Mouse (Mus musculus) liver, embryonic 12.5 days (tissue): ENCODE measurements around the gene Zkscan4. TPM values are rescaled to one million over a fixed set of nuclear protein-coding genes. Genes with fewer than 3 reads are reported as not detected.
"Not testable (repeated sequence)": the region's sequence is repeated elsewhere in the genome, so short reads cannot be mapped to it uniquely, and the experiment has no call there.

Experiments
- ATAC-seq: fragments of 200-750 bp; cut with Nextera tagmentation; 2 replicates; pipeline ENCODE4 v1.8.0; 2017; ENCODE audit warnings: moderate number of reproducible peaks, mild to moderate bottlenecking, moderate library complexity
- H3K27ac ChIP-seq: fragments of 300-500 bp; sonication (generic); 2 replicates; pipeline ENCODE4 v1.5.1; 2016; ENCODE audit warnings: mild to moderate bottlenecking
- H3K27me3 ChIP-seq: fragments of 300-500 bp; sonication (generic); replicated peaks from 2 replicates; pipeline ENCODE4 v1.6.1; 2016; ENCODE audit warnings: mild to moderate bottlenecking, moderate library complexity
- H3K36me3 ChIP-seq: fragments of 300-500 bp; sonication (generic); 2 replicates; pipeline ENCODE4 v1.6.1; 2016; ENCODE audit warnings: mild to moderate bottlenecking, moderate library complexity
- H3K4me1 ChIP-seq: fragments of 300-500 bp; sonication (generic); 2 replicates; pipeline ENCODE4 v1.6.1; 2016
- H3K4me2 ChIP-seq: fragments of 300-500 bp; sonication (generic); 2 replicates; pipeline ENCODE4 v1.6.1; 2016; ENCODE audit warnings: mild to moderate bottlenecking, moderate library complexity
- H3K4me3 ChIP-seq: fragments of 300-500 bp; sonication (generic); 2 replicates; pipeline ENCODE4 v1.5.1; 2016; ENCODE audit warnings: mild to moderate bottlenecking, moderate library complexity
- H3K9ac ChIP-seq: fragments of 300-500 bp; sonication (generic); 2 replicates; pipeline ENCODE4 v1.6.1; 2016; ENCODE audit warnings: mild to moderate bottlenecking, moderate library complexity
- H3K9me3 ChIP-seq: fragments of 300-500 bp; sonication (generic); replicated peaks from 2 replicates; pipeline ENCODE4 v1.6.1; 2016; ENCODE audit warnings: mild to moderate bottlenecking, moderate library complexity
- WGBS: fragments of 180-500 bp; shearing (Covaris S2); methylation state at CpG from one replicate; pipeline ENCODE4 v1.1.7; 2016; ENCODE audit not compliant: insufficient replicate concordance; 5-methylcytosine and 5-hydroxymethylcytosine counted together
- polyA plus RNA-seq: library from polyadenylated mRNA; unstranded; fragments of >200 nt; fragmentation: Nextera tagmentation; extraction: Ambion mirVana; gene quantifications from 2 replicates; pipeline ENCODE4 v1.2.1, GENCODE M21; 2016

Zkscan4 gene
- polyA plus RNA-seq, 1 experiment from 2014 or later: 0.62 TPM

DNA sequence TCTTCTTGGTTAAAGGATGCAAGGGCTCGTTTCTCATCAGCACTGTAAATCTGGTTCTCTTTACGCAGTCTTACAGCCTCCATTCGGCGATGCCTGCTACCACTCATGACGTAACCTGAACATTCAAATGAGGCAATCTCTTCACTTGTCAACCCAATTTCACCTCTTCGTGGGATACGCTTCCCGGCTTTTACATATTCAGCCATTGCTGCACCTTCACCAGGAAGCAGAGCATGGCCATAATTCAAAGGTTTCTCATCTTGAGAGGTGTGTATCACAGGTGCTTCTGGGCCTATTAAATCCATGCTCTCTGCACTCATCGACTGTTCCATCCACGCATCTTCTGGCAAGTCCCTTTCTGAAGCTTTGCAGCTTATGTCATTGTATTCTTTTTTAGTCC, 11.4 kb upstream of the Zkscan4 start:
- H3K4me1 ChIP-seq: peaks cover 21% of the 10 kb centered on the region
- H3K27ac ChIP-seq: no peak overlapping the region
- ATAC-seq: no peak
- no peak overlapping the region for H3K9ac ChIP-seq
- 75% methylated on average over 10 of the region's 10 CpGs for whole genome bisulfite sequencing
- peaks cover 30% of the 10 kb centered on the region for H3K27me3 ChIP-seq
- no peak overlapping the region for H3K4me3 ChIP-seq
- H3K36me3 ChIP-seq: no peaks in the 10 kb centered on the region
- no peaks in the 10 kb centered on the region for H3K9me3 ChIP-seq
- peak overlapping the region; percentile 96 for H3K4me2 ChIP-seq

DNA sequence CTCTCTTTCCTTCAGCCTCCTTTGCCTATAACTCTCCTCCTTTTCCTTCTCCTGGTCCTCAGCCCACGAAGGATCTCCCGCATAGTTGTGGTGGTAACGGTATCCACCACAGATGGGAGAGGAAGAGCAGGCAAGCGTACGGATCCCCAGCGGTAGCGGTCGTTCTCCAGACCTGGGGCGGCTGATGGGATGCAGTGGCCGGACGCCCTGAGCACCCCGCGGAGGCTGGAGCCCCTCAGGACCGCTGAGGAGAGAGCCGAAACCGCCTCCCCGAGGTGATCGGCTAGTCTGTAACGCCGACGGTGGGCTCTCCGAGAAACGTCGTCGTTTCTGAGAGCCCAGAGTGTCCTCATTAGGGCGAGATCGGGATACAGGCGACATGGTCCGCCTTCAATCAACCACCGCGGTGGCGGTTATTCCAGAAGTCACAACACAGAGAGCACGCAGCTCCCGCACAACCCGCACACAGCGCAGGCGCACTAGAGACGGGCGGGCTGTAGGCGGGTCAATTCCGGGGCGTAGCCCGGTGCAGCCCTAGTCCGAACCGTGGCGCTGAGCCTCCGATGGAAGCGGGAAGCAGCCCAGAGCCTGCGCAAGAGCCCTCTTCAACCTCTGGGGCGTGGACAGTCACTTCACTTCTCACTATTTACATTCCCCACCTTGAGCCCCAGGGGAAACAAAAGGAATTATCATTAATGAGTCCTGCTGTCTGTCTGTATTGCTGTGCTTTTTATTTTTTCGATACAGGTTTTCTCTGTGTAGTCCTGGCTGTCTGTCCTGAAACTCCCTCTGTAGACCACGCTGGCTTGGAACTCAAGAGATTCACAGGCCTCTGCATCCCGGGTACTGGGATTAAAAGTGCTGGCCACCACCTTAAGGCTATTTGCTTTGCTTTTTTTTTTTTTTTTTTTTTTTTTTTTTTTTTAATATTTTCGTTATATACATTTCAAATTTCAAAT, 10.4 kb upstream of the Zkscan4 start, which contains the start of gene Nkapl:
TSS of gene Nkapl (minus strand) at position 449 of the 959 bp plus-strand sequence.
- H3K27me3 ChIP-seq: peaks cover 36% of the 10 kb centered on the region
- peak; percentile 100 for ATAC-seq
- no peaks in the 10 kb centered on the region for H3K36me3 ChIP-seq
- H3K9ac ChIP-seq: peak within 1 kb of the TSS; percentile 78
- peaks cover 25% of the 10 kb centered on the region for H3K4me1 ChIP-seq
- peak within 1 kb of the TSS; percentile 52; the same call in 1 of the 2 replicates for H3K27ac ChIP-seq
- peak within 1 kb of the TSS; percentile 67 for H3K4me3 ChIP-seq
- H3K9me3 ChIP-seq: no peaks in the 10 kb centered on the region
- under 1% methylated on average over 54 of the region's 54 CpGs for WGBS
- peak within 1 kb of the TSS; percentile 96 for H3K4me2 ChIP-seq

DNA sequence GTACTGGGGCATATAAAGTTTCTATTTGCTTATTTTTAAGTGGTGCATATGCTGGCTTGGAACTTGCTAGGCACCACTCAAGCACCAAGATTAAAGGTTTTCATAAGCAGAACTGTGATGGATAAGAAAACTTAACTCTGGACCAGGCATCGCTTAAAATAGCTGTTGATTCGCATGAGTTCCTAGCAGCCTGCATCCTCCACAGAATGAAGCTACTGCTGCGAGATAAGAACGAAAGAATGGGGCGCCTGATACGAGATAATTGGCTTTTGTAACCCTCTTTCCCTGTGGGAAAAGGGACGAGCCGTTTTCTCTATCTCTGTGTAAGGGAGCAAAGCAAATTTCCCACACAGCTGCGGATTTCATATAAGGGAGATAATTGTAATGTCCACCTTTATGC, 9.6 kb upstream of the Zkscan4 start:
- no peaks in the 10 kb centered on the region for H3K36me3 ChIP-seq
- peak overlapping the region; percentile 67 for H3K4me3 ChIP-seq
- no peak overlapping the region for H3K27ac ChIP-seq
- H3K4me2 ChIP-seq: peak overlapping the region; percentile 96
- peaks cover 25% of the 10 kb centered on the region for H3K4me1 ChIP-seq
- ATAC-seq: no peak
- peaks cover 36% of the 10 kb centered on the region for H3K27me3 ChIP-seq
- 6% methylated on average over 9 of the region's 9 CpGs for WGBS
- H3K9me3 ChIP-seq: no peaks in the 10 kb centered on the region
- peak overlapping the region; percentile 78; the same call in 1 of the 2 replicates for H3K9ac ChIP-seq

DNA sequence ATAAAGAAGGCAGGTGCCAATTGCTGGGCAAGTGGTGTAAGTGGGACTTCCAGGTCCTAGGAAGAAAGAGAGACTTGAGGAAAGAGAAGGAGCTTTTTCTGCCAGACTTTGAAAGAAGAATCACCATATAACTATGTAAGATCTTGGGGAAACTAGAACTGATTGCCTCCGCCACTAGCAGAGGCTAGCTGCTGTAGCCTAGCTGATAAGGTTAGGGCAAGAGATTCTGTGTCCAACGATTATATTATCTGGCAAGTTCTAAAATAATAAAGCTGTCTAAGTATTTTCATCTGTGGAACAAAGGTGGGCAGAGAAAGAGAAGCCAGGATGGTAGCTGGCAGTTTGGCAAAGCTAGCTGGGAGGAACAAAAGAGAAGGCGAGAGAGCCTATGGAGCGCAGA, 6.3 kb upstream of the Zkscan4 start:
- H3K27me3 ChIP-seq: peaks cover 30% of the 10 kb centered on the region
- H3K36me3 ChIP-seq: no peaks in the 10 kb centered on the region
- H3K4me2 ChIP-seq: no peak overlapping the region
- H3K9me3 ChIP-seq: no peaks in the 10 kb centered on the region
- no peak for ATAC-seq
- H3K9ac ChIP-seq: no peak overlapping the region
- WGBS: 27% methylated on average over 4 of the region's 4 CpGs
- no peak overlapping the region for H3K4me3 ChIP-seq
- peaks cover 24% of the 10 kb centered on the region for H3K4me1 ChIP-seq
- H3K27ac ChIP-seq: no peak overlapping the region

DNA sequence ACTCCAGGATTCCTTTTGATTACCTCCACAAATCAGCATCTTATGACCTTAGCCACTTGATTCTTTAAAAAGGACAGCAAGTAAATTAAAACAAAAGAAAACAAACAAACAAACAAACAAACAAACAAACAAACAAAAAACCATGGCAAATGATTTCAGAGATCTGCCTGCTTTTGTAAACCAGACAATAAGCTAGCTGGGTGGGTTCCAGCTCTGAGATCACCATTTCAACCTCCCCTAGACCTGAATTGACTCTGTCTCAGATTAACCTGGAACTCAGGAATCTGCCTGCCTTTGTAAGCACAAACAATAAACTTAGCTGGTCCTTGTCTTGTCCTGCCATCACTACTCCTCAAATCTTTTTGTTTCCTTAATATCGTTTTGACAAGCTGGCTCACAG, 8.2 kb downstream of the Zkscan4 start:
- H3K27me3 ChIP-seq: no peaks in the 10 kb centered on the region; the same call in 1 of the 2 replicates
- WGBS: 73% methylated on average over 1 of the region's 1 CpGs
- no peak overlapping the region for H3K4me3 ChIP-seq
- ATAC-seq: no peak
- no peaks in the 10 kb centered on the region for H3K4me1 ChIP-seq
- no peaks in the 10 kb centered on the region for H3K9me3 ChIP-seq
- no peak overlapping the region for H3K4me2 ChIP-seq
- H3K9ac ChIP-seq: no peak overlapping the region
- H3K36me3 ChIP-seq: no peaks in the 10 kb centered on the region
- H3K27ac ChIP-seq: no peak overlapping the region

DNA sequence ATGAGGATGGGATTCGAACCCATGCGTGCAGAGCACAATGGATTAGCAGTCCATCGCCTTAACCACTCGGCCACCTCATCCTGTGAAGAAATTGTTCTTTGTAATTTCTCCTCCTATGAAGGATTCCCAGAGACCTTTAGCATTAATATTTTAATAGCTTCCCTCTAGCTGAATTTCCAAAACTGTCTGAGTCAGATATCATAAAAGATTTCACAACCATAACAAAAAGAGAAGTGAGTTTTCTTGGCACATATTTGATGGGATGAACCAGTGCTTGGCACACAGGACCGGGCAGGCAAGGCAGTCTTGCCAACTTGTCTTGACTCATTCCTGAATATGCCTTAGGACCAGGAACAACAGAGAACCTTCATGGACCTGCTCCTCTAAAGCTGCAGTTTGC, 14.1 kb downstream of the Zkscan4 start:
- Histone ChIP-seq H3K27me3 (no peaks in the 10 kb centered on the region), H3K4me1 (no peaks in the 10 kb centered on the region), H3K27ac (no peak overlapping the region), H3K4me2 (no peak overlapping the region), H3K4me3 (no peak overlapping the region), H3K9ac (no peak overlapping the region), H3K9me3 (no peaks in the 10 kb centered on the region), H3K36me3 (no peaks in the 10 kb centered on the region)
- ATAC-seq: no peak
- 81% methylated on average over 5 of the region's 5 CpGs for WGBS

DNA sequence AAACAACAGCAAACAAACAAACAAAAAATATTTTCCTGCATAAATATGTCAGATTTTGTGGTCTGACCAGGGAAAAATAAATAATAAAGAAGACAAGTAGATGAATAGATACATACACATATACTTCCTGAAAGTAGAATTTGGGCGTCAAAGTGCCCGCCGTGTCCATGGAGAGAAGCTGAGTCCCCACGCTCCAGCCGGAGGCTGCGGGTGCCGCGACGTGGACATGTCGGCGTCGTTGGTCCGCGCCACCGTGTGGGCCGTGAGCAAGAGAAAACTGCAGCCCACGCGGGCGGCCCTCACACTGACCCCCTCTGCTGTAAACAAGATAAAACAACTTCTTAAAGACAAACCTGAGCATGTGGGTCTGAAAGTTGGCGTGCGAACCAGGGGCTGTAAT, 16.4 kb downstream of the Zkscan4 start, which contains the start of gene AK157302:
TSS of gene AK157302 (plus strand) at position 144 of the 400 bp plus-strand sequence.
- Histone ChIP-seq H3K9ac (no peak within 1 kb of the TSS), H3K9me3 (no peaks in the 10 kb centered on the region), H3K4me1 (no peaks in the 10 kb centered on the region), H3K4me3 (no peak within 1 kb of the TSS), H3K4me2 (no peak within 1 kb of the TSS), H3K27me3 (no peaks in the 10 kb centered on the region), H3K36me3 (no peaks in the 10 kb centered on the region), H3K27ac (no peak within 1 kb of the TSS)
- 90% methylated on average over 21 of the region's 21 CpGs for WGBS
- no peak for ATAC-seq

DNA sequence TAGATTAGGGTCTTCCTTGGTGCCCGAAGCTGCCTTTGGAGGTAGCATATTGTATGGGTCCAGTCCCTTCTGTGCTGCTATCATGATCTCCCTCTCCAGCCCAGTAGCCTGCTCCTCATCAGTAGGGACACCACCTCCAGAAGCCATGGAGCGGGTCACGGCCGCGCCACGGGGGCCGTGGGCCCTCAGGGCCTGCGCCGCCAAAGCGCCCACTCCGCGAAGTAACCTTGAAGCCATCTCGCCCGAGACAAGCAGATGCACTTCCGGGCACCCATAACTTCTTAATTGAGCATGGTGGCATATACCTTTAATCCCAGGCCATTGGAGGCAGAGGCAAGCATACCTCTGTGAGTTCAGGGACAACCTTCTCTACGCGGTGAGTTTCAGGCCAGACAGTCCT, 22.5 kb downstream of the Zkscan4 start, which contains the start of gene Gm11273:
TSS of gene Gm11273 (minus strand) at position 237 of the 400 bp plus-strand sequence.
- not testable (repeated sequence) for H3K4me1 ChIP-seq, H3K36me3 ChIP-seq, H3K9me3 ChIP-seq, H3K4me3 ChIP-seq, H3K9ac ChIP-seq, H3K4me2 ChIP-seq, ATAC-seq, H3K27ac ChIP-seq, H3K27me3 ChIP-seq
- 90% methylated on average over 17 of the region's 17 CpGs for WGBS

DNA sequence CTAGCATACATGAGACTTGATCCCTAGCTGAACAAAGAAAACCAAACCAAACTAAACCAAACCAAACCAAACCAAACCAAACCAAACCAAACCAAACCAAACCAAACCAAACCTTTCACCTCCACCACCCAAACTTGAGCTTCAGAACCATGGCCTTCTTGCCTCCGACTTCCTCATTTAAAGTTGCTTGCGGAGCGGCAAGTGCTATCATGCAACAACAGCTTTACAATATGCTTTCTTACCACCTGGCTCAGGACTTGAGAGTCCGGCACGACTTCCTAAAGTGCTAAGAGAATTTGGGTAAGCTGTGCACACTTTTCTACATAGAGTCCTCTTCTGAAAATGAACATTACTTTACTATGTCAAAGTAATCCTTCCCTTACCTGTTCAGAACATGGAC, 23.6 kb downstream of the Zkscan4 start:
- no peak overlapping the region for H3K4me2 ChIP-seq
- H3K27ac ChIP-seq: no peak overlapping the region
- WGBS: 54% methylated on average over 5 of the region's 5 CpGs
- H3K4me1 ChIP-seq: peaks cover 10% of the 10 kb centered on the region
- no peaks in the 10 kb centered on the region for H3K36me3 ChIP-seq
- H3K4me3 ChIP-seq: no peak overlapping the region
- no peaks in the 10 kb centered on the region for H3K9me3 ChIP-seq
- ATAC-seq: no peak
- H3K27me3 ChIP-seq: no peaks in the 10 kb centered on the region
- H3K9ac ChIP-seq: no peak overlapping the region

DNA sequence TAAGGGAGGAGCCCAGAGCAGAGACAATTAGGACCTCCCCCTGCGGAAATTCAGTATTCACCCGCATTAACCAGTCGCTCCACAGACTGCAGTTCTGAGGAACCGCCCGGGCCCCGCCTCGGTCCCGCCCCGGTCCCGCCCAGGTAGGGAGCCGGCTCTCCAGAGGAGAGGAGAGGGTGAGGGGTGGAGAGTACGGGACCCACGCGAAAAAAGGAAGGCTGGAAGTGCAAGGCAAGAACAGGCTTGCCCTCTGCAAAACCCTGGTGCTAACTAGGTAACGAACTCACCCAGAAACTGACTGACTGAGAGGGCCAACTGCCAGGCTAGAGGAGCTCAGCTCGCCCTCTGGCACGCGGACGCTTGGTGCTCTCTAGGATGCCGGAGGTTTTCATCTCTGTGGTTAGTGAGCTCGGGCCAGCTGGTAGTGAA, 27.5 kb downstream of the Zkscan4 start:
- Histone ChIP-seq H3K36me3 (no peaks in the 10 kb centered on the region), H3K4me1 (peaks cover 10% of the 10 kb centered on the region), H3K9me3 (no peaks in the 10 kb centered on the region), H3K4me3 (peak overlapping the region; percentile 67), H3K27me3 (0 out of 2 replicates have a peak, but pooled peaks cover 2% of the 10 kb centered on the region), H3K4me2 (peak overlapping the region; percentile 69), H3K27ac (peak overlapping the region; percentile 53; the same call in 1 of the 2 replicates), H3K9ac (peak overlapping the region; percentile 69)
- peak; percentile 99 for ATAC-seq
- 0% methylated on average over 21 of the region's 21 CpGs for WGBS

DNA sequence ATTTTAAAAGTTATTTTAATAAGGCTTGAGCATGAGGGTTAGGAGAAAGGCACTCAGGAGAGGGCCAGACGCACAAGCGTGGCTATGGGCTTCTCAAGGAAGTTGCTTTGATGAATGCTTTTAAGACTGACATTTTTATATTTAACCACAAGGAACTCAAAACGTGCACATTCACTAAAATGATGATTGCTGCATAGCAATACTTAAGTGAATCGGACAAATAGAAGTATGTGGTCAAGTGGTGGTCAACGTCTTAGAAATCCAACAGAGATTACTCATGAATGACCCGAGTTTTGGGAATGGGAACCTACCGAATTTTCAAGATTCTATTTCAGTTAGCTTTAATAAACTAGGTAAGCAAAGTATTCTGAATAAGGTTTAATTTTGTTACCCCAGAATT, 51.4 kb downstream of the Zkscan4 start:
- H3K9me3 ChIP-seq: no peaks in the 10 kb centered on the region
- peaks cover 17% of the 10 kb centered on the region for H3K36me3 ChIP-seq
- peak overlapping the region; percentile 84 for H3K4me3 ChIP-seq
- H3K27ac ChIP-seq: no peak overlapping the region
- no peaks in the 10 kb centered on the region for H3K27me3 ChIP-seq
- H3K9ac ChIP-seq: peak overlapping the region; percentile 60
- peak overlapping the region; percentile 73 for H3K4me2 ChIP-seq
- WGBS: 33% methylated on average over 7 of the region's 7 CpGs
- no peak for ATAC-seq
- H3K4me1 ChIP-seq: peaks cover 9% of the 10 kb centered on the region

DNA sequence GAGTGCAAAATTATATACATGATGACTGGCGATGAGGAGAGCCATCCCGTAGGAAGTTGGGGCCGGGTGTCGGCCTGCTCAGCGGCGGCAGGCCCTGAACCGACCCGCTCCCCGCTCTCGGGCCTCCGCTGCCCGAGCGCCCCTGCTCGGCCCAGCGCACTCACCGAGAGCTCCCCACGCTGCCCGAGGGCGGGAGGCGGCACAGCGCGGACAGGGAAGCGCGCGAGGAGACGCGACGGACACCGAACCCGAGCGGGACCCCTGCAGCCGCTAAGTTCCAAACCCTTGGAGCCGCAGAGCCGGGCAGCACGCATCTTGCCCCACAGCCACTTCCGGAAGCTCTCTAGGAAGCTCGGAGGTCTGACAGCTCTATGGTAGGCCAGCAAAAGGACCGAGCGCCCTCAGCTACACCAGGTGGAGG, 52.1 kb downstream of the Zkscan4 start, which contains the start of gene Zkscan8:
TSS of gene Zkscan8 (minus strand) at position 340 of the 421 bp plus-strand sequence.
- peak; percentile 97 for ATAC-seq
- Histone ChIP-seq H3K9me3 (no peaks in the 10 kb centered on the region), H3K27ac (peak within 1 kb of the TSS; percentile 86), H3K9ac (peak within 1 kb of the TSS; percentile 91), H3K4me2 (peak within 1 kb of the TSS; percentile 73), H3K27me3 (no peaks in the 10 kb centered on the region), H3K4me1 (peaks cover 9% of the 10 kb centered on the region), H3K36me3 (peaks cover 12% of the 10 kb centered on the region), H3K4me3 (peak within 1 kb of the TSS; percentile 84)
- under 1% methylated on average over 39 of the region's 39 CpGs for WGBS
